Mouse (Mus musculus): Measurements from ENCODE around the gene Anapc5.

The Anapc5 gene

DNA sequence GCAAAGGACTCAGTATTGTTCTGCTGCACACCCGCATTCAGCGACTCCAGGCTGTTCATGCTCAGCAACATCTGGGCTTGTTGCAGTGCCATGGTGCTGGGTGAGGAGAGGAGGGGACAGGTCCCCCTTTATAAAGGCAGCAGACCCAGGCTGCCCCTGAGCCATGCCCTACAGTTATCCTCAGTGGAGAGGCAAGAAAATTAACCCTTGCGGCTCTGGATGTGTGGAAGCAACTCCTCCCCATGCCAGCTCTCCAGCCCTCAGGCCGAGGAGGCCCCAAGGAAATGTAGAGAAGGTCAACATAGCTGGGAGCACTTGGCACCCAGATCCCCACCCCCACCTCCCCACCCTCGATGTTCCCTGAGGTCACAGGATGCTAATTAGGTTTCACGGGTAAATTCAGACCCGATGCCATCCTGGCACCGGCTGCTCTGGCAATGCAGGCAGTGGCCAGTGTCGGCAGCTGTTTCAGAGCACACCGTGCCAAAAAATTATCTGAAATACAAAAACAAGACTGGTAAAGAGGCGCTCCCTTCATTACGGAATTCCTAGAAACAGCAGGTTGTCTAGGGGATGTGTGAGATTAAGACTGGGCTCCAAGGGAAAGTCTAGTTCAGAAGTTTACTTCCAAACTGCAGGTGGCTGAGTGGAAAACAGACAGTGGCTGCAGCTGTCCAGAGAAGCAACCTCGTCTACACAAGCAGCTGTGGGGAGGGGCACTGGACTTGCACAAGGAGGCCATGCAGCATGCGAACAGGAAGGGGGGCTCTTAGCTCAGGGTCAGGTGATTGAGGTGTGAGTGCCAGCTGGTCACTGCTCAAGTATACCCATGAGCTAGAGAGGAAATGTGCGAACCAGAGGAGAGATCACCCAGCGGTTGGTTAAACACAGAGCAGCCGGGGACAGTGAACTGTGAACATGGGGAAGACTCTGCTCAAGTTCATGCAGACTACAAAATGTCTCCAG, 21.5 kb downstream of the Anapc5 start:
- no peak for DNase-seq (ENCODE audit: low read depth, low spot score)

DNA sequence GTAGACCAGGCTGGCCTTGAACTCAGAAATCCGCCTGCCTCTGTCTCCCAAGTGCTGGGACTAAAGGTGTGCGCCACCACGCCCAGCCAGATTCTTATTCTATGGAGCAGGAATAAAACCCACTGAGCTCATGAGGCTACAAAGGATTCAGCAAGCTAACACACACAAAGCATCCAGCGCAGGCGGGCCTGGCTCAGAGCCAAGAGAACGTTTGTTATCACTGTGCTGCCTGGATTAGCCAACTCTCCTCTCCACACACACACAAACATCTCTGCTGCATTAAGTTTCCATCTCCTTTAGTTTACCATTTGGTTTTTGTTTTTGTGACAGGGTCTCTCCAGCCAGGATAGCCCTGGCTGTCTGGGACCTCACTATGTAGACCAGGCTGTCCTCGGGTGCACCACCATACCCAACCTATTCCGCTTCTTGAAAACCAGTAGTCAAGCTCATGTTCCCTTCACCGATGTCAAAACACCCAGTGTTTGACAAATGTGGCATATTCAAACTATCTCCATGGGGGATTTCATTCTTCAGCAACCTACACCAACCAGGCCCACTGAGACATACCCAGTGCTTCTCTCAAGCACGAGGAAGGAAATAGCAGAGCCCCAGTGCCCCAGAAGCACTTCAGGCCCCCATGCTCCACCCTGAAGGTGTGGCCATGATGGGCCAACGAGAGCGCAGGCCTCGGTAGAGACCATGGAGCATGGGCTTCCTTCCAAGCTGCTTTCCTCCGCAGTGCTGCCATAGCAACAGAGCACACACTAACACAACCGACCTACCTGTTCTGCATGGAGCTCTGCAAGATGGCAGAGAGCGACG, 22.4 kb downstream of the Anapc5 start:
- DNase-seq (ENCODE audit: low read depth, low spot score) = no peak

DNA sequence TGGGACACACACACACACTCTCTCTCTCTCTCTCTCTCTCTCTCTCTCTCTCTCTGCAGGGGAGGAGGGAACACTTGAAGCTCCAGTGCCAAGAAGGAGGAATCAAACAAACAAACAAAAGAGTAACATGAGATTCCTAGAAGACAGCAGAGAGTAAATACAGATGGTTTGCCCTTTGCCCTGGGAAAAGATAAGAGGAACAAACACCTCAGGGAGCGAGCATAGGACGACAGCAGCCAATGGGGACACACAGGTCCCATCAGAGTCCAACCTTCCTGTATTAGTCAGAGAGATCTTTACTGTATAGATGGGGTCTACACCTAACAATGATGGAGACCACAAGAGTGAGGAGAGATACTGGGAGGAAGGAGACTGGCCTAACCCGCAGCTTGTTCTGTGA, 23.3 kb downstream of the Anapc5 start:
- no peak for DNase-seq (ENCODE audit: low read depth, low spot score)

DNA sequence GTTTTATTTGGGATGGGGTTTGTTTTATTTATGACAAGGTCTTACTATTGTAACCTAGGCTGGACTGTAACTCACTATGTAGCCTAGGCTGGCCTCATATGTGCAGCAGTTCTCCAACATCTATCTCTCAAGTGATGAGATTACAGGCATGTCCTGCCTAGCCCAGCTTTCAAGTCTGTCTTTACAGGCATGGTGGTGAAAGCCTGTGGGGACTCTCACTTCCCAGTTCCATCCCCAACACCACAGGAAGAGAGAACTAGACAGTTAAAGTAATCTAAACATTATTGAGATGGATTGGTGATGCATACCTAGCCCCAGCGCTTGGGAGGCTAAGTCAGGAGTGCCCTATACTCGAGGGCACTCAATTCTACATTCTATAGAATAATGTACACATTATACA, 32.4 kb downstream of the Anapc5 start:
- no peak for DNase-seq (ENCODE audit: low read depth, low spot score)

DNA sequence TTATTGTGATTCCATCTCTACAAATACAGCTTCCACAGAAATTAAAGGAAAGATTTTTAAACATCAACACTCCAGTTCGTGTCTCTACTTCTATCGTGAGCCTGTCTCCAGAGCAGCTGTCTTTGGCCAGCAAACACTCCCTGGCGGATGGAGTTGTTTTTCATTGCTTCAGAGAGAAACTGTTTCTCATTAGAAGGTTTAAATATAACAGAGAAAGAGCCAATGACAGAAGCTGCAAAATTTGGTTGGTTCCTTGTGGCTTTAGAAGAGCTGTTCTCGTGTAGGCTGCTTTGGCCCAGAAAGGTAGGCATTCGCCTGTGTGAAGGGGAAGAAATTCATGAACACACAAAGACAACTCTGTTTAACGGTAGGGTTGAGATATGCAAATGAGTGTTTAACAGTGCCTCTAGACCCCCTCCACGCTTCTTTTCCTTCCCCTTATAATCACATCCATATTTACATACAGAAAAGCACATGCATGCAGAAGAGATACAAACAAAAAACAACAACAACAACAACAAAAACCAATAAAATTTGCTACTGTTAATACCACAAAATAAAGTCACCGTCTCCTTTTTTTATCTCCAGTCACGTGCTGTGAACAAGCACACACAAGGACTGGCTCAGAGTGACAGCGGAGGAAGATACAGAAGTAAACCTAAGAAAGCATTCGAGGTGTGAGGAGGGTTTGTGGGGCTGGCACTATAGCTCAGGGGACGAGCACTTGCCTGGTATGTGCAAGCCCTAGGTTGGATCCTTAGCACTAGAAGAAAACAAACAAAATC, 34.9 kb downstream of the Anapc5 start:
- DNase-seq (ENCODE audit: low read depth, low spot score) = peak; percentile 35

DNA sequence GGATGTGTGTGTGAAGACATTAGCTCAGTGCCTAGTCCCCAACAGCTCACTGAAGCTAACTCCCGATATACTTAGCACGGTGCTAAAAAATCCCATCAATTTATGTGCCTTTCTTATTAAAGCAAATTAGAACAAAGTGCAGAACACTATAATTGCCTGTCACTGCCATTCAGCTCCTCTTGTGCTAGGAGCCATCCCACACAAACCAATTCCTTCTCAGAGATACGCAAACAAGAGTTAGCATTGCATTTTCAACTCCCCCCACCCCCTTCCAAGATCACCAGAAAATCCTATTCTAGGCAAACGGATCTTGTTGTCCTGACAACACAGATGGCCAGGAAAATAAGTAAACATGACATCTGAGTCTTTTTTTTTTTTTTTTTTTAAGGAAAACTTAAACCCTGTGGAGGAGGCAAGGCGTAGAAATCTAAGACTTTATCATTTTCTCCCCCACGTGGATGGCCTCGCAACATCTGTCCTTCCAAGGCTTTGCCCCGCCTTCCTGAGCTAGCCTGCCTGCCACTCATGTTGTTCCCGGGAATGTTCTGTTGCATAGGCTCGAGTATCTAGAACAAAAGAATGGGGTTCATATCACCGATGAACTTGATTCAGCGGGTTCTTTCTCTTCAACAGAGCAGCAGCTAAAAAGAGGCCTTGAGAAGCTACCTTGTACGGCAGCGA, 37.3 kb downstream of the Anapc5 start:
- DNase-seq (ENCODE audit: low read depth, low spot score) = no peak

DNA sequence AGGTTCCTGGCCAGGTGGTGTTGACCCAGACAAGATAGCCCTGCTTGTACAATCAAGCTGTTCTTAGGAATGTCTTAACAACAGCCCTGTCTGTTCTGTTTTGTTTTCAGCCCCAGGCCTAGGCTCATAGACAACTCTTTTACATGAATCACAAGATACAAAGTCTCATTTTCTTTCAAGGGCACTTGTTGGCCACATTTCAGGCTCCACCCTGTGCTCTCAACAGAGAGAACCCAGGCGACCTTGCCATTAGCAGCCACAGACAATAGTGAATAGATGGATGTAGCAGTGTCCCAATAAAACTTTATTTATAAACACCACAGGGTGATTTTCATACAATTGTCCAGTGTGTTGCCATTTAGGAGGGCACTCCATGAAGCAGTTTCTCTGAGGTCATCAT, 39.1 kb downstream of the Anapc5 start:
- DNase-seq (ENCODE audit: low read depth, low spot score) = no peak

DNA sequence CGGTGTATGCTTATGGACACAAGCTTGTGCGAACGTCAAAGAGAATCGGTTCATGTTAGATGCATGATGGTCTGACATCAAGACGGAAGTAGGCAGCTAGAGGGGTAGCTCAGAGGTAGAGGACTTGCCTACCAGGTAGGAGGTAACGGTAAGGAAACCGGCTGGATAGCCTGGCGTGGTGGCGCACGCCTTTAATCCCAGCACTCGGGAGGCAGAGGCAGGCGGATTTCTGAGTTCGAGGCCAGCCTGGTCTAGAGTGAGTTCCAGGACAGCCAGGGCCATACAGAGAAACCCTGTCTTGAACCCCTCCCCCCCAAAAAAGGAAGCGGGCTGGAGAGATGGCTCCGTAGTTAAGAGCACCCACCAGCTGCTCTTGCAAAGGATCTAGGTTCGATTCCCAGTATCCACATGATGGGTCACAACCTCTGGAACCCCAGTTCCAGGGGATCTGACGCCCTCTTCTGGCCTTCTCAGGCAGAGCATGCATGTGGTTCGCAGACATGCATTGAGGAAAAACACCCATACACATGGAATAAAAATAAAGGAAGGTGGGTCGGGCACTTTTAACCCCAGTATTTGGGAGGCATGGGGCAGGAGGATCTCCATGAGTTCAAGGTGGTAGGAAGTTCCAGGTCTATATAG, 40.2 kb downstream of the Anapc5 start:
- DNase-seq (ENCODE audit: low read depth, low spot score) = no peak

DNA sequence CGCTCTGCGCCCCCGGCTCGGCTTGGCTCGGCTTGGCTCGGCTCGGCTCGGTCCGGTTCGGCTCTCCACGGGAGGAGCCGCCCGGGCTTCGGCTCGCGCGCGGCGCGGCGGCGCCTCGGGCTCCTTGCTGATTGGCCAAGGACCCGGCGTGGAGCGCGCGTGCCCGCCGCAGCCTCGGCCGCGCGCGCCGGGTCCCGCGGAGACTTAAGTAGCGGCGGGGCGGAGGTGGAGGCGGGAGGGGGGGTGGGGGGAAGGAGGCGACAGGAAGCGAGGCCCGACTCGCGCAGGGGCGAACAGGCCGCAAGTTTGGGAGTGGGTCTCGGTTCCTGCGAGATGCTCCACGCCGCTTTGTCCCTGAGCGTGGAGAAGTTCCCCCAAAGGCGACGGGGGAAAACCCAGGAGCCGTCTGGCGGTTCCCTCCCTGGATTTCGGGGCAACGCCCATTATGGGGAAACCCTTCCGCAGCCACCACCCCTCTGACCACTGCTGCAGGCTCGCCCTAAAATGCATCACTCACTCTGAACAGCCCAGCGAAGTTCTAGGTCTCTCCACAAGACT, 41.8 kb downstream of the Anapc5 start, which contains the start of gene Camkk2:
Camkk2 (minus strand) TSS at position 133 of the 558 bp plus-strand sequence.
- DNase-seq (ENCODE audit: low read depth, low spot score) = peak; percentile 86

DNA sequence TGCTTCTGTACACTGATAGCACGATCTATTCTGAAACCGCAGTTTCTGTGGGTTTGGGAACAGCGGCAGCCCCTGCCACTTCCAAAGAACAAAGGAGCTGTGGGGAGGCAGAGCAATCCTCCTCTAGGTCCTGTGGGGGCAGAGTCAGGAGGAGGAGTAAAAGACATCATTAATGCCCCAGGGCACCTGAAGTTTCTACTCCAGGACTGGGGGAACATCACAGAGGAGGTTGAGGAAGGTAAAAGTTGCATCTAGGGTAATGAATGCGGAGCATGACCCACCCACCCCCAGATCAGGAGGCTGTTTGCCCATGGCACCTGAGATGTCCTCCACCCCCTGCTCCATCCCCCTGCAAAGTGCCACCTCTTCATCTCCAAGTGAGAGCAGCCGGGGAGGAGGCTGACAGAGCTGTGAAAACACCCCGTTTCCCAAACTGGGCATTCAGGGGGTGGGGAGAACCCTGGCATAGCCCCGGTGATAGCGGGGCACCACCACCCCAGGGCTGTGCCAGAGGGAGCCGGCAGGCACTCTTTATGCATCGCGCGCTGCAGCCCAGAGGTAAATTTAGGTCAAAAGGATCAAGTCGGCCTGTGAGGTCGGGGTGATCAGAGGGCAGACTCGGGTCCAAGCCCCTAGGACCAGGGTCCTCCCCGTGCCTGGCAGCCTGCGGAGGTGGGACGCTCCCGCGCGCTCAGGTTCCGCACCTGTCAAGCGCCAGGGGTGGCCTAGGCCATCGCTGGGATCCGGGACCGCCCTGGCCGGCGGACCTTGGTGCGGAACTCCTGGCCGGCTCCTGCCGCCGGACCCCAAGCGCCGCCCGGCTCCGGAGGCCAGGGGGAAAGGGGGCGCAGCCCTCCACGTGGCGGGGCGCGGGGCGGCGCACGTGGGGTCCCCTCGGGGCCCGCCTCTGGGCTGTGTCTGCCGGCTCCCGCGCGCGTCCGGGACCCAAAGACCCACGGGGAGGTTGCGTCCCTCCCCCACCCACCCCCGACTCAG, 42.6 kb downstream of the Anapc5 start:
- no peak for DNase-seq (ENCODE audit: low read depth, low spot score)

DNA sequence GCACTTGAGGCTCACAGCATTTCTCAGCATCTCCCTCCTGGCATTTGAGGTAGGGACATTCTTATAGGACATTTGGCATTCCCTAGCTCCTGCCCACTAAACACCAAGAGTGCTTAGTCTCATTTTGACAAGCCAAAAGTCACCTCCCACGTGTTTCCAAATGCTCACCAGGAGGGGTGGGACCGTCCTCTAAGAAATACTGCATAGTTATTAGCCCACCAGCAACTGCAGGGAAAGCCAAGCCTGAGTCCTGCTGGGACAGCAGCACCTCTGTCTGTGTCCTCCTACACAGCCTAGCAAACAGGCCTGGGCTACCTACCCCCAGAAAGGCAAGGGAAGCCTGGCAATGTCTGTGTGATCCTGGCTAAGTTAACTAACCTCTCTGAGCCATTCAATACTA, 43.8 kb downstream of the Anapc5 start:
- DNase-seq (ENCODE audit: low read depth, low spot score) = no peak

DNA sequence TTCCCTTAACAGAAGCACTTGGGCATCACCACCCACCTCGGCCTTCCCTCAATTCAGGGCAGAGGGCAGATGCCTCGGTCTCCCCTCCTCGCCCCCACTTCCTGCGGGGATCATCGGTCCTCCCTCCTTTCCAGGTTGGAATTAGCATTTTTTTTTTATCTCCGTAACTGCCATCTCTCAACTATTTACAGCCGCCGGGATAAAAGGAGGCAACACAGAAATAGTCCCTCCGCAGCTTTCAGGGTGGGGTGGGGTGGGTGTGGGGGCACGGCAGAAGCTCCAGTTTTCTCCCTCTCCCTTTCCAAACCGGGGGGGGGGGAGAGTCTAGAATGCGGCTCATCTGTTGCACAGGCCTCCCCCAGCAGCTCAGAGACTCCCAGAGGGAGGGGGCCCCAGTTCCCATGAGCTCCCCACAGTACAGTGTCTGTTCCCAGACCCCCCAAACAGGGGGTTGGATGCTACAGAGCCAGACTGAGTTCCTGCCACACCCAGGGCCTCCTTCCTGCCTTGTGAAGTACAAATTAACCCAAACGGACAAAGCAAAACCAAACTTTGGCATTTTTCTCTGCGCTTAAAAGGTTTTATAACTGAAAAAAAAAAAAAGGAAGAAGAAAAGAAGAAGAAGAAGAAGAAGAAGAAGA, 45.4 kb downstream of the Anapc5 start:
- DNase-seq (ENCODE audit: low read depth, low spot score) = no peak

DNA sequence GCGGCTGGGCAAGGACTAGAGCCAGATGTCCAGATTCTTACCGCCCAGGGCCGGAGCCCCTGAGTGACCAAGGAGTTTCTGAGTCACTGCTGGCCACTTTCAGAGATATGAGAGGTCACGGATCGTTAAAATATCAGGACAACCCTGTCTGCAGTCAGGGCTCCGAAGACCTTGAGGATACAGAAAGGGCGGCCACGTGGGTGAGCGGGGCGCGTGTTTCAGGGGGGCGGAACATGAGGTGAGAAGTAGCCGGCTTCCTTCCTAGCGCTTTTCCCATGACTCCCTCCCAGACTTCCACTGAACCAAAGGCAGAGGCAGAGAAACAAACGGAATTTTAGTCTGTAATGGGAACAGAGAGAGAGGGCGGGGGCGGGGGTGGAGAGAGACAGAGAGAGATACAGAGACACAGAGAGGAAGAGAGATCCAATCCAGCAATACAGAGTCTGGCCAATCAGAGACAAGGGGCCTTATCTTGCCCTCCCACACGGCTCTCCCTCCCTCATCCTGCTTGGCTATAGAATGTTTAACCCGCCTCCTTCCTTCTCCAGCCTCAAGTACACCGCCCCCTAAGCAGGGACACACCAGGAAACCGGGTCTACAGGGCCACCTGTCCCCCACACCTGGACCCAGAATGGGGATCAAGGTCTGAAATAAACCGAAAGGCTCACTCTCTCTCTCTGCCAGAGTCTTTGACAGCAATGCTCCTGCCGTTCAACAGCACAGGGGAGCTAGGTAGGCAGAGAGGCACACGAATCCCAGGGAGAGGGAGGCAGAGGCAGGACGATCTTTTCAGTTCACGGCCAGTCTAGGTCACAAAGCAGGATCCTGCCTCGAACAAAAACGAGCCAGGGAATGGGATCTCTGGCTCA, 46.2 kb downstream of the Anapc5 start:
- DNase-seq (ENCODE audit: low read depth, low spot score) = no peak

DNA sequence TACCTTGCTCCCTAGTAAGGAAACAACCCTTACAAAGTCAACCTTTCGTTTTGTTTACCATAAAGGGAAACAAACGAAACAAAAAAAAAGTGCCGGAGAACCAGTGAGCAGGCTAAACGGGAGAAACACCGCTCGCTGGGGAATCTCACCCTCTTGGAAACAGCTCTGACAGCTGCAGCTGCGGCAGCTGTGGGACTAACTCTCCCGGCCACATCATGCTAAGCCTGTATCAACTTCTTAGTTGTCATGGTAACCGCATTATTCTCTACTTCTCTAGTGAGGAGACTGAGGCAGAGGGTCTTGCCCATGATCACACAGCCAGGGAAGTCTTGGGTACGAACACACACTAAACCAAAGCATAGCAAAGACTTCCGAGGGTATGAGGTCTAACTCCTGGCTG, 47.4 kb downstream of the Anapc5 start:
- no peak for DNase-seq (ENCODE audit: low read depth, low spot score)

DNA sequence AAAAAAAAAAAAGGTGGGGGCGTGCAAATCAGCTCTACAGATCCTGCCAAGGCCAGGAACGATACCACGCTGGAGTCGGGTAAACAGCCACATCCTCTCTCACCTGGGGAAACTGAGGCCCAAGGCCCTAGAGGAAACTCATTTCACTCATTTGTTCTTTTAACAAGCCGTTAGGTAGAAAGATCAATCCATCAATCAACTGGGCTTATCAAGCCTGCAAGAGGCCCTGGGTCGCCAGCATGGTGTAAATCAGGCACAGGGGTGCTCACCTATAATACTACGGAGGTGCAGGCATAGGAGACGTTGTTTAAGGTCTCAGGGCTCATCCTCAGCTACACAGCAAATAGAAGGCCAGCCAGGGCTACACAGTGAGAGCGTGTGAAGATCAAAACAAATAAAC, 49.7 kb downstream of the Anapc5 start:
- DNase-seq (ENCODE audit: low read depth, low spot score) = no peak

DNA sequence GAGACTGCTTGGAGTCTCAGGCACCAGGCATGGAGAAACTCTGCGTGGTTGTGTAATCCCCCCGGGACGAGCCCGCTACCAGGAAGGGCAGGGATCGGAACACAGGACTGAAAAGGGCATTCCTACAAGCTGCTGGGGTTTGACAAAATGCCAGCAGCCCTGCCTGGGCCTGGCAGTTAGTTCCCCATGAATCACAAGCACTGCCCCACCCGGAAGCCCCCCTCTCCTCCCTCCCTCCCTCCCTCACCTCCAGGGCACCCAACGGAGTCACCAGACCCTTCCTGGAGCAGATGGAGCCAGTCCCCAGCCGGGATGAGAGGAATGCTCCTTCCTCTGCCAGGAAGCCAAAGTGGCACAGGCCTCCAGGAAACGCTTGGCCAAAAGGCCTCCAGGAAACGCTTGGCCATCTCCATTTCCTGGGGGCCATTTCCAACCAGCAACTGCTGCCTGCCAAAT, 50.3 kb downstream of the Anapc5 start:
- DNase-seq (ENCODE audit: low read depth, low spot score) = no peak

DNA sequence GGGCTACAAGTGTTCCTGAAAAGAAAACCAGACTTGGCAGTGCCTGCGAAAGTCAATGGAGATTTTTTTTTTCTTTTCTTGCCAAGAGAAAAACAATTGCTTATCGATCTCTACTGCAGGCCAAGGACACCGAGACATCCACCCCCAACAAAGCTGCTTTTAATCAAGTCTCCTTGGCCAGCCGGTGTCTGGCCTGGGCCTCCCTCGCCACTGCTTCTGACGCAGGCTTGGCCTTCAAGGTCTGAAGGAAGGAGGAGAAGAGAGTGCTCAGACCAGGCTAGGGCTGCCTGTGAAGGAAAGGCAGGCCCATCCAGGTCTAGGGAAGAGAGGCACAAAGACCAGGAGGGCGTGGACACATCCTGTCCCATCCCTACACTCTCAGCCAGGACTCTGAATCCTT, 50.8 kb downstream of the Anapc5 start:
- DNase-seq (ENCODE audit: low read depth, low spot score) = no peak

Data from forelimb bud, embryonic 11.5 days (tissue).